In the genomic region with DNA sequence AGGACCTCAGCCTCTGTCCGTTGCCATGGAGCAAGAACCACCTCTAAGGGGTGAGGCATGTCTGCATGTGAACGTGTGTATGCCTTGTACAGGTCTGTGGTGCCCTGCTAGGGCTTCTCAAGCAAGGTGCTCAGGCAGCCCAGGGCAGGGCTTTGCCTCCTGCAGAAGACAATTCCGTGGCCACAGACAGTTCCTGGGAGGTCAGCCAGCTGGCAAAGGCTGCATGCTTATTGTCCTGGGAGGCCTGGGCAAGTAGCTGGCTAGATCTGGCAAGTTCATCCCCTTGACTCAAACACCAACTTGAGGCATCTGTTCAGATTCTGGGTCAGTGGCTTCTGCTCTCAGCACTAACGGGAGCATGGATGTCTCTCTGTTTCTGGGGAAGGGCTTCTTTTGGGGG, we compare ENCODE assay signal across 9 mouse cellular contexts. TPM values are rescaled to one million over a fixed set of nuclear protein-coding genes. Genes with fewer than 3 reads are reported as not detected.
DNase-seq lines count a peak whose midpoint lies in the region; ATAC-seq lines count a peak whose summit lies in the region.
"Had no signal": no experiment of that assay in that cellular context is flagged by ENCODE, and none has a peak within 500 bp of the region (broad histone marks: within the 10 kb centered on the region; RNA-seq: fewer than 3 reads in every experiment).

No protein-coding gene starts in this region.

- peaks cover 55% of the 10 kb centered on the region for H3K4me1 ChIP-seq in heart, embryonic 10.5 days
- peaks cover 40% of the 10 kb centered on the region for H3K4me1 ChIP-seq in neural tube, embryonic 15.5 days

- H3K9me3 ChIP-seq in heart, embryonic 10.5 days = no peaks in the 10 kb centered on the region
- no peaks in the 10 kb centered on the region for H3K9me3 ChIP-seq in neural tube, embryonic 15.5 days (replicated peaks)

- H3K9ac ChIP-seq in neural tube, embryonic 15.5 days (replicated peaks) = no peak overlapping the region

- no peak overlapping the region for H3K4me2 ChIP-seq in neural tube, embryonic 15.5 days

- 61% methylated on average over 4 of the region's 4 CpGs for WGBS in heart, embryonic 10.5 days
- 63% methylated on average over 4 of the region's 4 CpGs for WGBS in neural tube, embryonic 15.5 days

- peaks cover 68% of the 10 kb centered on the region for H3K36me3 ChIP-seq in heart, embryonic 10.5 days
- peaks cover 63% of the 10 kb centered on the region for H3K36me3 ChIP-seq in neural tube, embryonic 15.5 days

- no peaks in the 10 kb centered on the region for H3K27me3 ChIP-seq in heart, embryonic 10.5 days (ENCODE audit: insufficient read depth, poor library complexity, severe bottlenecking)
- no peaks in the 10 kb centered on the region for H3K27me3 ChIP-seq in neural tube, embryonic 15.5 days (replicated peaks)

- ATAC-seq in neural tube, embryonic 15.5 days (ENCODE audit: low FRiP score) = no peak

- H3K4me3 ChIP-seq in heart, embryonic 10.5 days = no peak overlapping the region
- no peak overlapping the region for H3K4me3 ChIP-seq in neural tube, embryonic 15.5 days (replicated peaks)

- H3K27ac ChIP-seq in heart, embryonic 10.5 days = no peak overlapping the region
- 0 out of 2 replicates have a peak overlapping the region, but pooled peaks have one; percentile 18 for H3K27ac ChIP-seq in neural tube, embryonic 15.5 days (replicated peaks)

- DNase-seq in heart, adult 11 months = peak; percentile 98
- no peak for DNase-seq in heart, embryonic 10.5 days (ENCODE audit: low spot score)
- no peak for DNase-seq in neural tube, embryonic 10.5 days (ENCODE audit: extremely low spot score, low spot score)
- peak; percentile 82 to 89 for DNase-seq in cerebellum, postnatal 10 days
- peak; percentile 53 for DNase-seq in kidney, postnatal 10 days
- no peak for DNase-seq in spleen, postnatal 36 days (ENCODE audit: low spot score in 2 of 2)
- DNase-seq in urinary bladder, adult 2 months (ENCODE audit: low spot score) = no peak
- DNase-seq: right cerebral cortex, postnatal 25 days had no signal

RNA-seq across cellular contexts. Expression of a gene that starts 35.3 kb away (rescaled TPM):
- polyA plus RNA-seq in heart, embryonic 10.5 days (2016; fragmentation: Nextera tagmentation; extraction: Ambion mirVana) = 148 and 154 TPM in 2 replicates
- 116 and 134 TPM in 2 replicates for polyA plus RNA-seq in neural tube, embryonic 15.5 days (2015; fragmentation: Nextera tagmentation; extraction: Ambion mirVana)
- 14.8 and 16.6 TPM in 2 replicates for polyA plus RNA-seq in urinary bladder, adult 2 months (2012; rRNA removed)

Comparison
In these comparisons a context has a peak if more than half of its experiments do, and no peak if none do; other contexts are left out.
1. DNase-seq: peak in heart, adult 11 months (single experiment), cerebellum, postnatal 10 days (2 of 2) and kidney, postnatal 10 days (single experiment); none in heart, embryonic 10.5 days (single experiment), neural tube, embryonic 10.5 days (single experiment), spleen, postnatal 36 days (0 of 2) and urinary bladder, adult 2 months (single experiment).